Mouse (Mus musculus) mouse embryonic stem cell (cell line): ENCODE data around the gene Olfr1243.
"Not testable (repeated sequence)": the region's sequence is repeated elsewhere in the genome, so short reads cannot be mapped to it uniquely, and the experiment has no call there.

Experiments
- in situ Hi-C, 2 experiments: fragments of 300-500 bp; cut with MboI; formaldehyde crosslinking; loops; 1 replicate in 1 of 2; 3 replicates in 1 of 2; pipeline ENCODE4 v1.14.3; 2019 to 2020; ENCODE audit warnings: low sequenced_read_pairs in 2 of 2, low pct_unique_long_range_greater_than_20kb in 1 of 2, mixed read lengths in 1 of 2; ENCODE audit not compliant: unreplicated experiment in 1 of 2

The Olfr1243 gene

GRCm38 (mm10) chr2:89531387-89531786 is at the start of gene Olfr1243:
Olfr1243 (minus strand) TSS chr2:89531487.
- in situ Hi-C loops, result no loop called here

GRCm38 (mm10) chr2:89578347-89578746 is 47.1 kb upstream of the Olfr1243 start, which contains the start of gene Olfr1245:
Olfr1245 (minus strand) TSS chr2:89578447.
- in situ Hi-C loops, result no loop called here

GRCm38 (mm10) chr2:89562706-89563105 is 31.4 kb upstream of the Olfr1243 start:
- in situ Hi-C loops, result not testable (repeated sequence)

GRCm38 (mm10) chr2:89544516-89544915 is 13.2 kb upstream of the Olfr1243 start:
- in situ Hi-C loops, result no loop called here

GRCm38 (mm10) chr2:89539923-89540322 is 8.6 kb upstream of the Olfr1243 start:
- in situ Hi-C loops, result no loop called here

- in situ Hi-C loops, result no loop called here
These were observed 33.1 kb downstream of the Olfr1243 start, which contains the start of gene Olfr1242 for GRCm38 (mm10) chr2:89498235-89498634. Olfr1242 (minus strand) TSS chr2:89498335.

GRCm38 (mm10) chr2:89487026-89487425 is 44.3 kb downstream of the Olfr1243 start, which contains the start of gene Olfr1241:
Olfr1241 (minus strand) TSS chr2:89487126.
- in situ Hi-C loops, result no loop called here
